Mouse (Mus musculus) 416B (cell line): ENCODE data around the gene Vmn1r88.

Experiments used
- DNase-seq: peaks from one replicate; pipeline ENCODE4 v3.0.0; 2011; ENCODE audit warnings: low read depth

The Vmn1r88 gene

DNA sequence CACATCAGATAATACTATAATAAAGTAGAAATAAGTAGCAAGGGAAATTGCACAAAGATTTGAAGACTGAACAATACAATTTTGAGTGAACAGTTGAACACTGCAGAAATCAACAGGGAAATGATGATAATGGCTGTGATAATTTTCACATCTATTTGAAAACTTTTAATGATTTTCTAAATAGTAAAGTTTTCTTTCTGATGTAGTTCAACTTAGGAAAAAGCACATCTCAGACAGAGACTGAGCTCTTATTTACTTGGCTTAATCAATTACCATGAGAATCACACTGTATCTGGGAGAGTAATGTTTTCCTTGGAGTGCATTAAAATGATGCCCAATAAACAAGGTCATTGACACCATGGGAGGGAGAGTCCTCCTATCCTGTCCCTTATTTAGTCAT lies at the start of gene Vmn1r88:
Gene Vmn1r88 (plus strand): TSS at position 301 of the 400 bp plus-strand sequence.
- DNase-seq: no peak

DNA sequence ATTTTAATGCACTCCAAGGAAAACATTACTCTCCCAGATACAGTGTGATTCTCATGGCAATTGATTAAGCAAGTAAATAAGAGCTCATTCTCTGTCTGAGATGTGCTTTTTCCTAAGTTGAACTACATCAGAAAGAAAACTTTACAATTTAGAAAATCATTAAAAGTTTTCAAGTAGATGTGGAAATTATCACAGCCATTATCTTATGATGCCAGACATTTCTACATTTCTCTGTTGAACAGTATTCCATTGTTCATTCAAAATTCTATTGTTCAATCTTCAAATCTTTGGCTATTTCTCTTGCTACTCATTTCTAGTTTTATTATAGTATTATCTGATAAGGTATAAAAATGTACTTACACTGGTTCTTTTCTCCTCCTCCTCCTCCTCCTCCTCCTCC lies 39.6 kb upstream of the Vmn1r88 start, which contains the start of gene Vmn1r86:
Gene Vmn1r86 (minus strand): TSS at position 101 of the 400 bp plus-strand sequence.
- DNase-seq: no peak

DNA sequence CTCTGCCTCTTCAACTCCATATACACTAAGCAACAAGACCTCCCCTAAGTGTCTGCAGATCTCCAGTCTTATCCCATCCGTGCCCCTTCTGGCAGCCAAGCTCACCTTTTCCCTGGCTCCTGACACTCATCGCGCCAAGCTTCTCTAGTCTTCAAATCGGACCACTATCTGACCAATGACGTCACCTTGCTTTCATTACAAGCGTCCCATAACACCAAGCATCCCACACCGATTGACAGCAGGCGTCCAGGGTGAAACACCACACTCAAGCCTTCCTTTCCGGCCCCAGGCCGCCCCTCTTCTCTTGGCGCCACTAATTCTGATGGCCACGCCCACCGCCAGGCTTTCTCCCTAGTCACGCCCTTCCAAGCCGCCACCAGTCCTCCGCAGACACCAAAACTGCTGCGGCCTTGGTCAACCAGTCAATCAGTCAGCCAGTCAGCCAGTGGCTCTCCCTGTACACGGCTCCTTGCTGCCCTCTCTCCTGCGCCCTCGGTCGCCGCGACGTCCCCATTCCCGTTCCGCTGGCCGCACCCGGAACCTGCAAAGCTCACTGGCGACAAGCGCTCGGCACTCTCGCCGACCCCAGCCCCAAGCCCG lies 35.7 kb upstream of the Vmn1r88 start:
- peak; percentile 16 for DNase-seq

DNA sequence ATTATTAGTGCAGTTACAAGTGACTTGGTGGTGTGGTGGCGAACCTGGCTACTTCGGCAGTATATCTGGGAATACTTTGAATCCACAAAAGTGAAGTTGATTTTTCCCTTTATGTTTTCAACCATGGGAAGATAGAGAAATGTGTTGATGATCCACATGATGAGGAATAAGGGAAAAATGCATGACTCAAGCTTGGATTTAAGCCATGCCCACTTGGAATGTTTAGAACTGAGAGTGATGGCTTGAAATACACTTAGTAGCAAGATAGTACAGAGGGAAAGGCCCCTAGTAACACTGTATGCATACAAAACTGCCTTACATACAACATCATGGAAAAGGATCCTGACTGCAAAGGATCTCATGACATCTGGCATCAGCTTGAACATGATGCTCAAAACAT lies 27.5 kb upstream of the Vmn1r88 start:
- no peak for DNase-seq

DNA sequence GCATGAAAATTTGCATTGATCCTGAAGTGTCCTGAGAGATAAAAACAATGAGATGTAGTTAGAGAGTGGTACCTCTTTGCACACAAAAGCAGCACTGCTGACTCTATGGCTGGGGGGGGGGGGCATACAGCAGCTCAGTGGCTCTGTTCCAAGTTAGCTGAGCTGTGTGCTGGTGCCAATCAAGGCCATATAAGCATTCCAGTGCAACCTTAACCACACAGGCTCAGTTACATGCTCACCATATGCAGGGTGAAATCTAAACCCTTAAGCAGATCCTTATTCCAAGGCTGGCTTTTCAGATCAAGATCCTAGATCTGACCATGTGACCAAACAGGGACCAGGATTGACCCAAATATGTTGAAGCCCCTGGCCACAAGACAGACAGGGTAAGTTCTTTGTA lies 22.0 kb upstream of the Vmn1r88 start:
- DNase-seq: no peak

DNA sequence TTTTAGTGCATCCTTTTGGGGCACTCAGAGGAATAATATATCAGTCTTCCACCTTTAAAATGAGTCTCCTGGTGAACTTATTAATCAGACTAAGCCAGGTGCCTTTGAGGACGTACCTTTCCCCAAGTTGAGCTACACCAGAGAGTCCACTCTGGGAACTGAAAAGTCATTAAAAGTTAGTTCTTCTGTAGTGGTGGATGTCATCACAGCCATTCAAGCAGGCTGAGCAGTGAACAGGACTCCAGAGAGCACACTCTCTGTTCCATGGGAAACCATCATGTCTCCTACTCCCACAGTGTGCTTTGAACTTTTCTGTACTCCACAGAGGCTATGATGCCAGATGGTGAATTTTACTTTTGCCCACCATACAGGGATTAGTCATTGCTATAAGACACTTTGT lies 19.3 kb upstream of the Vmn1r88 start, which contains the start of gene Vmn1r87:
Gene Vmn1r87 (minus strand): TSS at position 101 of the 400 bp plus-strand sequence.
- DNase-seq: no peak

DNA sequence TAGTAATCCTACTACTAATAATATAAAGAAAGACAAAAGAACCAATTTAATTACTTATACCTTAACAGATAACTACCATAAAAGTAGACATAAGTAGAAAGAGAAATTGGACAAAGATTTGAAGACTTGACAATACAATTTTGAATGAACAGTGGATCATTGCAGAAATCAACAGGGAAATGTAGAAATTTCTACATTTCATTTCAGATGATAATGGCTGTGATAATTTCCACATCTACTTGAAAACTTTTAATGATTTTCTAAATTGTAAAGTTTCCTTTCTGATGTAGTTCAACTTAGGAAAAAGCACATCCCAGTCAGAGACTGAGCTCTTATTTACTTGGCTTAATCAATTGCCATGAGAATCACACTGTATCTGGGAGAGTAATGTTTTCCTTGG lies 53.4 kb downstream of the Vmn1r88 start, which contains the start of gene Vmn1r89:
Gene Vmn1r89 (plus strand): TSS at position 301 of the 400 bp plus-strand sequence.
- DNase-seq: no peak
